Mouse (Mus musculus) Patski (cell line): ENCODE results near the gene Dcaf10. TPM values are rescaled to one million over a fixed set of nuclear protein-coding genes. Genes with fewer than 3 reads are reported as not detected.

ENCODE experiments used
- ATAC-seq: fragments of 100-300 bp; one replicate; pipeline ENCODE4 v1.8.0; 2021
- CTCF ChIA-PET: fragments of 350-600 bp; sonication (Branson Sonifier 250); formaldehyde crosslinking; loops from one replicate; lab custom pipeline; 2022; ENCODE audit warnings: inconsistent platforms; lab: Charles Lee
- POLR2A ChIA-PET: fragments of 350-600 bp; sonication (Branson Sonifier 250); formaldehyde crosslinking; loops from one replicate; lab custom pipeline; 2022; ENCODE audit warnings: antibody characterized with exemption, inconsistent platforms; lab: Charles Lee
- DNase-seq: peaks from one replicate; pipeline ENCODE4 v3.0.0-alpha.2; 2011; ENCODE audit warnings: low read depth, low spot score
- H3K27me3 ChIP-seq: fragments of 371-371 bp; one replicate; pipeline ENCODE4 v1.5.1; 2021
- CTCF ChIP-seq: fragments of 100-300 bp; IDR thresholded peaks from one replicate; pipeline ENCODE4 v1.5.1; 2021
- in situ Hi-C: fragments of 300-500 bp; cut with MboI; formaldehyde crosslinking; loops from 3 replicates; pipeline ENCODE4 v1.11.1; 2018; ENCODE audit warnings: low pct_unique_long_range_greater_than_20kb, mixed read lengths
- polyA plus RNA-seq: library from polyadenylated mRNA; unstranded; gene quantifications from one replicate; pipeline ENCODE4 v1.2.3, GENCODE M21; 2021

Gene Dcaf10
- 10.8 TPM for polyA plus RNA-seq

DNA sequence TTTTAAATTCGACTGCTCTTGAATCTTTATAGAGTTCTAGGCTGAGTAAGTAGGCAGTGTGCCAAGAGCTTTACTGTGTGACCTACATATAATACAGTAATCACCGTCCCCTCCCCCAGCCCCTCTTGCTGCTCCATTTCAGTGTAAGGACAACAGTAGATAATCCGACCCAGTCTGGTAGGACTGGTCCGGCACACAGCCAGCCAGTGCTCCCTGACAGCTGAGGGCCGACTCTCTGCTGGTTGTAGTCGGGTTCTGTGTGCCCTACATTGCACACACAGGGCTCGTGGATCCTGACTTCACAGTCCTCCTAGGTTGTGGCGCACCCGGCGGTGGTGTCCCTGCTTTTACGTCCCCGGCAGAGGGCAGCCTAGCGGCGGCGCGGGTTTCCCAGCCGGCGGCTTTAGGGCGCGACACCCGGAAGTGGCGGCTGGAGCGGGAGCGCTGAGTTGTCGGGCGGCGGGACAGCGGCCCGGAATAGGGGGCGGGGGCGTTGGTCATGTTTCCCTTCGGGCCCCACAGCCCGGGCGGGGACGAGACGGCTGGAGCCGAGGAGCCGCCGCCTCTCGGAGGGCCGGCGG is at the start of gene Dcaf10:
Gene Dcaf10, plus strand, starts transcription at position 433 of the 581 bp plus-strand sequence.
- peak; percentile 76 for TF ChIP-seq CTCF

DNA sequence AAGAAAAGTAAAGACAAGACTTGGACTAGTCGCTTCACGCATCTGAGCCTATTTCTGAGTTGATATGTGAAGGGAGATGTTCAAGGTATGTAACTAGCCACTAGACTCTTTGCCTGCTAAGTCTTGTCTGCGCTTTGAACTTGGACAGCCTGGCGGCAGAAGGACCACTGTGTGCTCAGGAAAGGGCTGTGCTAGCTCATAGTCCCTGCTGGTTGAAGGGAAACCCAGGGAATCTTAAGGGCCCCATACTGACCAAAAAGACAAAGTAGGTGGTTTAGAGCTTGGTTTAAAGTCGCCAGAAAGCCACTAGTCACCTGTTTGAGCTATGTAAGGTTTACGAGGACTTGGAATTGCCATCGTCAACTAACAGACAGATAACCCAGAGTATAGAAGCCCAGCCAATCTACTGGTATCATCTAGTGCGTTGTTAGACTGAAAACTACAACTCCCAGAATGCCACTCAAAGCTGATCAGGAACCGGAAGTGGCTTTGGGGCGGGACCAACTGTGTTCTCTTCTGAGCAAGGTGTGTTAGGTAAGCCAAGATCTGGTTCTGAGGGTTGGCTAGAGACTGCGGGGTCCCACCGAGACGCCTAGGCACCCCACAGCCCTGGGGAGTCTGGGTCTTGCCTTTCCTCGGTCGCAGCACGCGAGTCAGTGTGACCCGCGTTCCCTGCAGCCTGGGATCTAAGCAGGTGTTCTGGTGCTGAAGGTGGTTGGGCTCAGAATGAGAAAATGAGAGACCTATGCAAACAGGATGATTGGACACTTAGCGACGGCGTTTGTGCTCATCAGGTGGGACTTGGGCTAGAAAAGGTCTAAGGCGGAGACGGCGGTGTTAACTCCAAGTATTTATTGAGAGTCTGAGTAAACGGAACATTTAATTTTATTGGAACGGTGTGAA is 45.0 kb upstream of the Dcaf10 start, which contains the start of gene Trmt10b:
Gene Trmt10b, plus strand, starts transcription at position 466 of the 903 bp plus-strand sequence.
- no peak for TF ChIP-seq CTCF
- ATAC-seq: peak; percentile 74
- no peaks in the 10 kb centered on the region for H3K27me3 ChIP-seq
- POLR2A ChIA-PET: interaction anchor here (1.6 kb wide), 1 partner anchor 23 kb away, joined by 3 read pairs; no protein-coding TSS in a partner anchor
- in situ Hi-C loops: no loop called here
- CTCF ChIA-PET: interaction anchor here (0.7 to 1.3 kb wide), 2 partner anchors 10 to 19 kb away, joined by 3 to 12 read pairs; no protein-coding TSS in a partner anchor
- no peak for DNase-seq

More for the DNA sequence above, at the start of gene Dcaf10:
- ATAC-seq: peak; percentile 91
- DNase-seq: peak; percentile 31
- ChIA-PET POLR2A (interaction anchor here (0.6 to 0.7 kb wide), 2 partner anchors 16 to 31 kb away, joined by 3 read pairs; no protein-coding TSS in a partner anchor), CTCF (interaction anchor here (1.2 to 1.5 kb wide), 2 partner anchors 8 to 241 kb away, joined by 3 to 4 read pairs; no protein-coding TSS in a partner anchor)
- in situ Hi-C loops: no loop called here
- no peaks in the 10 kb centered on the region for H3K27me3 ChIP-seq

DNA sequence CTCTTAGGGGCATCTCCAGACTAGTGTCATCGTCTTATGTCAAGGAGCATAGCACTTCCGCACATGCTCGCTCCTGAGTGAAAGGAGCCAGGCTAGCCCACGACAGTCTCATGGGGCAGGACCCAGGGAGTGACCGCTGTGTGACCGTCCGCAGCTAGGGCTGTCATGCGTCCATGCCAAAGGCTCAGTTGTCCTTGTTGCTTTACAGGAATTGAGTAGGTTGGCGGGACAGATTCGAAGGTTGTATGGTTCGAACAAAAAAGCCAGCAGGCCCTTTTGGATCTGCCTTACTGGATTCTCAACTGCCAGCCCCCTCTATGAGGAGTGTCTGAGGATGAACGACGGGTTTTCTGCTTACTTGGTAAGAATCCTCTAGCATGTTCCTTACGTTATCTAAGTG is 36.4 kb upstream of the Dcaf10 start:
- no peaks in the 10 kb centered on the region for H3K27me3 ChIP-seq
- no peak for DNase-seq
- ChIA-PET POLR2A (no interaction called here), CTCF (no interaction called here)
- in situ Hi-C loops: no loop called here
- ATAC-seq: no peak
- TF ChIP-seq CTCF: no peak

DNA sequence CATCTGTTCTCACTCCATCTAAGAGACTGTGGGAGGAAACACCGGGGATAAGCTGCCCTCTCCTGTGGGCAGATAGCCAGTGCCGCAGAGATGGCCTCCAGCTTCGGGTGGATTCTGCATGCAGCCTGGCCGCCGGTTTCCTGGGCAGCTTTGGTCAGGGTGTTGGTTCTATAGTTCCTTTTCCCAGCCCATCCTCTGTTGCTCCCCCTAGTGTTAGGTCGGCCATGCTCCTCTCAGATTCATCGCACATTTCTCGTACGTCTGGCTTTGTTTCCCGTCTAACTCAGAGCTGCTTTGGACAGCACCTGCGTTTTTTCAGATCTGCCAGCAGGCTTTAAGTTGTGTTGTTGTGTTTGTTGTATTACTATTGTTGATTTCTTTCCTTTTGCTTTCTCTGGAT is 33.9 kb upstream of the Dcaf10 start:
- no peaks in the 10 kb centered on the region for H3K27me3 ChIP-seq
- ChIA-PET CTCF (interaction anchor here (1.1 kb wide), 1 partner anchor 10 kb away, joined by 3 read pairs; no protein-coding TSS in a partner anchor), POLR2A (interaction anchor here (0.6 kb wide), 1 partner anchor 48 kb away, joined by 6 read pairs; no protein-coding TSS in a partner anchor)
- in situ Hi-C loops: no loop called here
- TF ChIP-seq CTCF: no peak
- ATAC-seq: no peak
- DNase-seq: no peak

DNA sequence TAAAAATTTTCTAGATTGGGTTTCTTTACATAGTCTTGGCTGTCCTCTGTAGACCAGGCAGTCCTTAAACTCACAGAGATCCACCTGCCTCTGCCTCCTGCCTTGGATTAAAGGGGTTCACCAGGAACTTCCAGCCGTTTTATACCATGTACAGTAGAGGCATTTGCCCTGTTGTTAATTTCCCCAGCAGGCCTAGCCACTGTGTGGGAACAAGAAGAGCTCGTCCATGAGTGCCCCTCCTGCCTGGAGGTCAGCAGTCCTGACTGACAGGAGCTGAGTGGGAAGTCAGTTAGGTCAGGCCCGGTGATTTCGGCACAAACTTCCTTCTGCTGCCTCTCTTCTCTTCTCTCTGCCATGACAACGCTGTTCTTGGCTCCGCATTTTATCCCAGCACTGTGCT is 33.3 kb upstream of the Dcaf10 start:
- in situ Hi-C loops: no loop called here
- H3K27me3 ChIP-seq: no peaks in the 10 kb centered on the region
- no peak for TF ChIP-seq CTCF
- no peak for DNase-seq
- POLR2A ChIA-PET: interaction anchor here (0.6 kb wide), 1 partner anchor 49 kb away, joined by 6 read pairs; no protein-coding TSS in a partner anchor
- no peak for ATAC-seq
- CTCF ChIA-PET: no interaction called here

DNA sequence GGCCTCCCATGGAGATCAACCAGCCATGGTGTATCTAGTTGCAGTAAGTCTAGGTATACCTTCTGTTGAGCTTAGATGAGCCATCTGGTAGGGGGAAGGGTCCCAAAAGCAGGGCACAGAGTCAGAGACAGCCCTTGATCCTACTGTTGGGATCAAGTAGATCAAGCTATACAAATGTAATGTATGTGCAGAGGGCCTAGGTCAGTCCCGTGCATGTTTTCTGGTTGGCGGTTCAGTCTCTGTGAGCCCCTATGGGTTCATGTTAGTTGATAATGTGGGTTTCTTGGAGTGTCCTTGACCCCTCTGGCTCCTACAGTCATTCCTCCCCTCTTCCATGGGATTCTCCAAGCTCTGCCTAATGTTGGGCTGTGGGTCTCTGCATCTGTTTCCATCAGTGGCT is 30.8 kb upstream of the Dcaf10 start:
- DNase-seq: no peak
- ChIA-PET POLR2A (no interaction called here), CTCF (no interaction called here)
- in situ Hi-C loops: no loop called here
- ATAC-seq: no peak
- no peaks in the 10 kb centered on the region for H3K27me3 ChIP-seq
- no peak for TF ChIP-seq CTCF

GRCm38 (mm10) chr4:45320159-45320816 is 21.6 kb upstream of the Dcaf10 start:
- H3K27me3 ChIP-seq: peaks cover 5% of the 10 kb centered on the region
- no peak for TF ChIP-seq CTCF
- in situ Hi-C loops: no loop called here
- DNase-seq (no peak), ATAC-seq (peak; percentile 69)
- ChIA-PET POLR2A (interaction anchor here (0.7 kb wide), 1 partner anchor 23 kb away, joined by 3 read pairs; the partner anchor contains the start of gene Trmt10b), CTCF (interaction anchor here (1.6 kb wide), 1 partner anchor 18 kb away, joined by 4 read pairs; no protein-coding TSS in a partner anchor)

- ATAC-seq (no peak), DNase-seq (no peak)
- H3K27me3 ChIP-seq: peaks cover 7% of the 10 kb centered on the region
- POLR2A ChIA-PET: no interaction called here
- in situ Hi-C loops: no loop called here
- CTCF ChIA-PET: no interaction called here
- no peak for TF ChIP-seq CTCF
Observed at GRCm38 (mm10) chr4:45331139-45331538, 10.8 kb upstream of the Dcaf10 start.

DNA sequence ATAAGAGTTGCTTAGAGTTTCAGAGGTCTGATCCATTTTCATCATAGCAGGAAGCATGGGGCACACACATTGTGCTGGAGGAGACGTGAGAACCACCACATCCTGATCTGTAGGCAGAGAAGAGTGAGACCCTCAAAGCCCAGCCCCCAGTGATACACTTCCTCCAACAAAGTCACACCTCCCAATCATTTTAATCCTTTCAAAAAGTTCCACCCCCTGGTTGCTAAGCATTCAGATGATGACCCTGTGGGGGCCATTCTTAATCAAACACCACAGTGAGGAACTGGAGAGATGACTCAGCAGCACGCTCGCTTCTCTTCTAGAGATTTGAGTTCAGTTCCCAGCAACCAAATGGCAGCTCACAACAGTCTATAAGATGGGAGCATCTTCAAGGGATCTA is 9.4 kb upstream of the Dcaf10 start:
- ChIA-PET POLR2A (no interaction called here), CTCF (no interaction called here)
- no peak for ATAC-seq

GRCm38 (mm10) chr4:45341226-45341625 is 675 bp upstream of the Dcaf10 start:
- TF ChIP-seq CTCF: no peak
- H3K27me3 ChIP-seq: no peaks in the 10 kb centered on the region
- DNase-seq (no peak), ATAC-seq (no peak)
- CTCF ChIA-PET: interaction anchor here (1.2 to 1.5 kb wide), 2 partner anchors 8 to 240 kb away, joined by 3 to 4 read pairs; no protein-coding TSS in a partner anchor
- in situ Hi-C loops: no loop called here
- POLR2A ChIA-PET: interaction anchor here (0.7 kb wide), 1 partner anchor 32 kb away, joined by 3 read pairs; no protein-coding TSS in a partner anchor

More for the DNA sequence above, 9.4 kb upstream of the Dcaf10 start:
- H3K27me3 ChIP-seq: peaks cover 3% of the 10 kb centered on the region
- DNase-seq: no peak
- in situ Hi-C loops: no loop called here
- TF ChIP-seq CTCF: no peak
